Mouse (Mus musculus): ENCODE results near the gene Sppl3.
"Not testable (repeated sequence)": the region's sequence is repeated elsewhere in the genome, so short reads cannot be mapped to it uniquely, and the experiment has no call there.

Gene Sppl3

GRCm38 (mm10) chr5:115073306-115073705, 62.4 kb downstream of the Sppl3 start:
- DNase-seq (ENCODE audit: low spot score in 2 of 2): not testable (repeated sequence)

- DNase-seq (ENCODE audit: low spot score in 2 of 2): no peak
These were observed 63.8 kb downstream of the Sppl3 start for GRCm38 (mm10) chr5:115074749-115075148.

DNA sequence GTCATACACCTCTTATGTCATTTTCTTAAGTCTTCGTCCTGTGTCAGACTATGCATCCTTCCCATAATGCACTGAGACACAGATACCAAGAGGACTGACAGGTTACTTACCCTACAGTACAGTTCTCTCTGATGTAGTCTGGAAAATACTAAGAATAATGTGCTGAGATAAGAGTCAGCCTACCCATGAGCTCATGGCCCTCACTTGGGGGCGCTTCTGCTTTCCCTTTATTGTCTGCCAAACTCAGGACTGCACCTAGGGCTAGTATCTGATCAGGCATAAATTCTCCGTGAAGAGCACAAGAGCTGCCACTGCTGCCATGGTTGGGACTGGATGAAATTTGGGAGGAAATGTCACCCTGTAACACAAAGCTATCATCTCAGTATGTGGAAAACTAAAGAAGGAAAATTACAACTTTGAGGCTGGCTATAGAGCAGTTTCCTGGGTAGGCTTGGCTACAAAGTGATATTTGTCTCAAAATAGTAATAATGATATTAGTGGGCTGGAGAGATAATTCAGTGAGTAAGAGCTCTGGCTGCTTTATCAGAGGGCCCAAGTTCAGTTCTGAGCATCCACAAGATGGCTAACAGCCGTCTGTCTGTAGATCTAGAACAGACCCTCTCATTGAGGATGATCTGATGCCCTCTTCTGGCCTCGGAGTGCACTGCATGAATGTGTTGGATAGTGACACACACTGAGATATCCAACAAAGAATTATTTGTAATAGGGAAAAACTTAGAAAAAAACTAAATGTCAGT, 65.4 kb downstream of the Sppl3 start:
- DNase-seq (ENCODE audit: low spot score in 2 of 2): peak; percentile 69 to 70

- no peak for DNase-seq (ENCODE audit: low spot score in 2 of 2)
These were observed 70.7 kb downstream of the Sppl3 start for GRCm38 (mm10) chr5:115081636-115082035.

- no peak for DNase-seq (ENCODE audit: low spot score in 2 of 2)
These were observed 72.6 kb downstream of the Sppl3 start for GRCm38 (mm10) chr5:115083492-115083891.

DNA sequence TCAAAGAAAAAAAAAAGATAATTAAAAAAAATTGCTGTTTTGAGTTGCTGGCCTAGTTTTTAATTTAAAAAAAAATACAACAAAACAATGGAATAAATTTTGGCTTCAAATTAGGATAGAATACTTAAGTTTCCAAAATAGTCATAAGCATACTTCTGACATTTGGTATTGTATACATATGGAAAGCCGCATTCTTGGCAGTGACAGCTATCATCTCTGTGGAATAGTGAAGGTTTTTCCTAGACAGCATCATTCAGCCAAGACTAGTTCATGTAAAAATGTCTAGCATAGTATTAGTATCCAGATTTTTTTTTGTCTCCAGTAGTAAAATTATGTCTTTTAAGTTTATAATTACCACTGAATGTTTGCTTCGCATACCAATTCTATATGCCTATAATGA, 74.7 kb downstream of the Sppl3 start:
- DNase-seq (ENCODE audit: low spot score in 2 of 2): no peak

GRCm38 (mm10) chr5:115089592-115090268, 78.8 kb downstream of the Sppl3 start:
- DNase-seq (ENCODE audit: low spot score in 2 of 2): no peak

DNA sequence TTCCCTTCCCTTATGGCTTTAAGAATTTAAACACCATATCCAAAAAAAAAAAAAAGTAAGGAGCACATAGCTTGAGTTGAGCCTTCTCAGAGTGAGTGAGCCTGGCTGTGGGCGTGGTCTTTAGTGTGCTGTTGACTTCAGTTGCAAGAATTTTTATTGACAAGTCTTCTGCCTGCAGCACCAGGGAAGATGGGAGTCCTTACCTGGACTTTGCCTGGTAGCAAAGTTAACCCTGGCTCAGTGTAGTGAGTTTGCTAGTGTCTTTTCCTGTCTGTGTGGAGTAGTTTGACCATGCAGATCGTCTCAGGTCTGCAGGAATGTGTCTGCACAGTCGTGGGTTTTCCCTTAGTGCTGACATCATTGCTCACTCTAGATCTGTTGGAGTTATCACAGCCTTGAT, 80.1 kb downstream of the Sppl3 start:
- DNase-seq (ENCODE audit: low spot score in 2 of 2): no peak

GRCm38 (mm10) chr5:115091776-115092175, 80.8 kb downstream of the Sppl3 start:
- no peak for DNase-seq (ENCODE audit: low spot score in 2 of 2)

DNA sequence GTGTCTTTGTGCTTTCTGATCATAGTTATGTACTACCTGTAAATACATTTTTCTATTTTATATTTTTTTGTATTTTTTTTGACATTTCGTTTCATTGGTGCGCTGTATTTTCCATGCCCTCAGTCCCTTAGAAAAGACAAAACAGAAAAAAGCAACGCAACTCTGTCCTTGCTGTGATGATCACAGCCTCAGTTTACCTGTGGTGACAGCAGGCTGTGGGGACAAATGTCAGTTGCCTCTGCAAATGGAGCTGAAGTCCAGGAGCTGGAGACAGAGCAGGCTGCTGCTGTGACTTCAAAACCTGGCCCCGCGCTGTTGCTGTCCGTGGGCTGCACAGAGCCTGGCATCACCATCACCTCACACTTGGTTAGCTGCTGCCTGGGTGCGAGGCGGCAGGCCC, 87.3 kb downstream of the Sppl3 start, which contains the start of gene Gm10401:
Gene Gm10401, minus strand, starts transcription at position 101 of the 400 bp plus-strand sequence.
- no peak for DNase-seq (ENCODE audit: low spot score in 2 of 2)

DNA sequence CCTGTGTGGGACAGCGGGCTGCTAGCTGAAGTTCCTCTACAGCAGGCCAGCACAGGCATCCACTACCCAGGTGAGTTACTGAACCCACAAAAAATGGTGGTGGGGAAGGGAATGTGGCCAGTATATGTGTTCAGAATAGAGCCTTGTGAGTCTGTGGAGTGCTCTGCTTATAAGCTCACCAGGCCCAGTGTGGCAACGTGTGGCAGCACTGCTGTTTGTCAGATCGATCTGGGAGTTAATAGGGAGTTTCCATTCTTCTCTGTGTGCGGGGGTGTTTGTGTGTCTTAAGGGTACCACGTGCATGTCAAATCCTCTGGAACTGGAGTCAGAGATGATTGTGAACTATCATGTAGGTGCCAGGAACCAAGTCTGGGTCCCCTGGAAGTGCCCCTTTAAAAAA, 88.6 kb downstream of the Sppl3 start:
- no peak for DNase-seq (ENCODE audit: low spot score in 2 of 2)

GRCm38 (mm10) chr5:115099991-115100390, 89.1 kb downstream of the Sppl3 start:
- no peak for DNase-seq (ENCODE audit: low spot score in 2 of 2)

DNA sequence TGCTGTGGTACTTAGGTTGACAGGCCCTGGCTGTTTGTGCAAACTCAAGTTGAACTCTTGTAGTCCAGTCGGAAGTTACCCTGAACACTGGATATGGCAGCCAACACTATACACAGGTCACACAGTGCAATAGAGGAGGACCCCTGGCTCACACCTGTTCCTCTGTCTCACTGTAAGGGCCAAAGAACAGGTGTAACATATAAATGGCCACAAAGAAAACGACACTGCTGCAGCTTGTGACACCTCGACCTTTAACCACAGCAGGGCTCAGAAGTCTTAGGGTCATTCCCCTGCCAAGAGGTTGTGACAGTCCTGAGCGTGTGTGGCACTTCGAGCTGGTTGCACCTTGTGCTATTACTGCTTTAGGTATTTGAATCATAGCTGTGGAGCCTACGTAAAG, 89.5 kb downstream of the Sppl3 start:
- DNase-seq (ENCODE audit: low spot score in 2 of 2): no peak

DNA sequence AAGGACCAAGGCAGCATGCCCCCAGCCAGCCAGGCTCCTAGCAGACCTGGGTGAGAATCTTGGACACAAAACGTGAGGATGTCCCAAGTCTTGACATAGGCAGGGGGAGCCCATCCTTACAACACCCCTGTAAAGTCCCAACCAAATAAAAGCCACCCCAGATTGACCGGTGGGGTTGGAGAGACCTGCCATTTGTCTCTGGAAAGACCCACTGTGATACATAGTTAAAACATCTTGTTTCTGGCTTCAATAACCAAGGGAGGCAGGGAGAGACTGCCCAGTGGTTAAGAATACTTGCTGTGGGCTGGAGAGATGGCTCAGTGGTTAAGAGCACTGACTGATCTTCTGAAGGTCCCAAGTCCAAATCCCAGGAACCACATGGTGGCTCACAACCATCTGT, 91.3 kb downstream of the Sppl3 start:
- DNase-seq (ENCODE audit: low spot score in 2 of 2): no peak

DNA sequence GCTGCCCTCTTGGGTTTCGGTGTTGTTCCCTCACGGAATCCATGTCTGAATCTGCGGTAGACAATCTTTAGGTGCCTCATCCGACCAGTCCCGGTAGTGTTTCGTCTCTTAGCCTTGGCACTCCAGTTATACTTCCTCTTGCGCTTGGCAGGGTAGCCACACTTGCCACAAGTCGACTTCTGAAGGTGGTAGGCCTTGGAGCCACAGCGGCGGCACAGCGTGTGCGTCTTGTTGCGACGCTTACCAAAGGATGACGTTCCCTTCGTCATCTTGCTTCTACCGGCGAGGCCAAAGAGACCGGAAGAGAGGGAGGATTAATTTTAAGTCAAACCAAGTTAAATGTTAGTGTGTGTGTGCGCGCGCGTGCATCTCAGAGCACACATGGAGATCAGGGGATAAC, 92.3 kb downstream of the Sppl3 start:
- DNase-seq (ENCODE audit: low spot score in 2 of 2): not testable (repeated sequence)

DNA sequence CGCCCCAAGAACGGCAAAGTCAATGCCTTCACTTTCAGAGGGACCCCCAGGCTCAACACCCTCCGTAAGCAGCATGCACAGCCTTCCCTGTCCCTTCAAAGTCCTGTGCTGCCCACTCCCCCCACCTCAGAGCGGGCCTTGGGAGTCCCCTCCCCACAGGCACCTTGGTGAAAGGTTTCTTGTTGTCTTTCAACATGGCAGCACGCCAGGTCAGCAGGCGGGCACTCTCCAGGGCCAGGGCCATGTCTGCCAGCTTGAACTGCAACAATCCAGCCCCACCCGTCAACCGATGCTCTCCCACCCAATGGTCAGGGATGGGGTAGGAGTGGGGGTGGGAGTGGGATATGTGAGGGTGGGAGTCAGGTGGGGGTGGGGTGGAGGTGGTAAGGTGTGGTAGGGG, 100.2 kb downstream of the Sppl3 start:
- DNase-seq (ENCODE audit: low spot score in 2 of 2): no peak

DNA sequence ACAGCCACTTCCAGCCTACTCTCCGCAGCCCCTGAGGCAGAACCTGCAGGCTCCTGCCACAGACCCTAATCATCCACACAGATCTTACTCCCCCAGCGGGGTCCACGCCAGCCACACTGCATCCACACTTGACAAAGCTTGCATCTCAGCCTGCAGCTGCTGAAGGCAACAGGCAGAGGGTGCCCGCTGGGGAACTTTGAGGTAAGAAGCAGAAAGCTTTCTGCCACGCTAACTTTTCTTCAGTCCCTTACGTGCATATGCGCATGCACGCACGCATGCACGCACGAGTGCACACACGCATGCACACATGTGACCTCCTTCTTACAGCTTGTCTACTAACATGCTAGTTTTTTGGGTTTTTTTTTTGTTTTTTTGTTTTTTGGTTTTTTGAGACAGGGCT, 102.3 kb downstream of the Sppl3 start:
- DNase-seq (ENCODE audit: low spot score in 2 of 2): no peak

DNA sequence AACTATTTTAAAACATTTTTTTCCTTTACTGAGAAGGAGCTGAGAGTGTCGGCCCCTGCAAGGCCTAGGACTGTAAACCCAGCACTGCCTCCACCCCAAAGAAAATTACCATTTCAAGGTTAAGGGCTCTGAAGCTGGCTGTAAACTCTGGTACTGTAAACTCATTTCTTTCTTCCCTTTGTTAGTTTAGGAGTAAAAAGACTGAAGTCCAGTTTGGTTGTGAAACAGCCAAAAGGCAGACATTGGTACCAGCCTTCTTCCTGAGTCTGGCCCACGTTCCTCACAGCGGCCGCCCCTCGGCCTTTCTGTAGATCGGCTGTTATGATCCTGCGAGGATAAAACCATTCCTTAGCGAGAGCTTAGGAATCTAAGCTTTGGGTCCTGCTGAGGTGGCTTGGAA, 103.6 kb downstream of the Sppl3 start:
- no peak for DNase-seq (ENCODE audit: low spot score in 2 of 2)

DNA sequence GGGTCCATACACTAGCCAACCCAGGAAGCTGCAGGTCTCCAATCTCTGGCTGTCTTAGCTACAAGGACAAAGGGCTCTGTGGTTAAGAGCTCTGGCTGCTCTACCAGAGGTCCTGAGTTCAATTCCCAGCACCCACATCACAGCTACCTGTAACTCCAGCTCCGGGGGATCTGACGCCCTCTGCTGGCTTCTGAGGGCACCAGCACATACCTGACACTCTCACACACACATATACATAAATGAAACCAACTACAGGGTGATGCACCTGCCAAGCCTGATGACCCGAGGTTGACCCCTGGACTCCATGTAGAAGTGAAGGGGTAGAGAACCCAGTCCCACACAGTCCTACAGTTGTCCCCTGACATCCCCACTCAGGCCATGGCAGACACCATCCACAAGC, 105.5 kb downstream of the Sppl3 start:
- DNase-seq (ENCODE audit: low spot score in 2 of 2): no peak

GRCm38 (mm10) chr5:115117467-115117866, 106.5 kb downstream of the Sppl3 start:
- no peak for DNase-seq (ENCODE audit: low spot score in 2 of 2)

DNA sequence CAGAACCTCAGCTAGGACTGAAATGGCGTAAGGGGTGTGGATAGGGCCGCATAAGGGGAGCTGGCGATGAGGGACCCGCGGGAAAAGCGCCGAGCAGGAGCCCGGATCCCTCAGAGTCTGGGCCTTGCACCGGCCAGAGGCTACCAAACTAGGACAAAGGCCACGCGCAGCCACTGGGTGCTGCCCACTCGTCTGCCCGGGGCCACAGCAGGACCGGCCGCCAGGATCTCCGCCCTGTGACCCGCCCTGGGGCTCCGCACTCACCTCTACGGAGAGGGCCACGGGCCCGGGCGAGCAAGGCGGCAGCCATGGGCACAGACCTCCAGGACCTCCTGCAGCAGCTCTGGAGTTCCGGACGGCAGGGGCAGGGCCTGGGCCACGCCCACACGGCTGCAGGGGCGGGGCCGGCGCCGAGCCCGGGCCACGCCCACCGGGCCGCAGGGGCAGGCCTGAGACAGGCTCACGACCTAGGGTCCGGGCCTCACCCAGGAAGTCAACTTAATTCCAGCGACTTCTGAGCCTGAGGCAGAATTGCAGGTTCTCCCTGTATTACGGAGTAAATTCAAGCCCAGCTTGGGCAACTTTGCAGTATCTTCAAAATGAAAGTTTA, 108.1 kb downstream of the Sppl3 start, which contains the start of gene Acads:
Gene Acads, minus strand, starts transcription at position 386 of the 610 bp plus-strand sequence.
- DNase-seq (ENCODE audit: low spot score in 2 of 2): no peak

DNA sequence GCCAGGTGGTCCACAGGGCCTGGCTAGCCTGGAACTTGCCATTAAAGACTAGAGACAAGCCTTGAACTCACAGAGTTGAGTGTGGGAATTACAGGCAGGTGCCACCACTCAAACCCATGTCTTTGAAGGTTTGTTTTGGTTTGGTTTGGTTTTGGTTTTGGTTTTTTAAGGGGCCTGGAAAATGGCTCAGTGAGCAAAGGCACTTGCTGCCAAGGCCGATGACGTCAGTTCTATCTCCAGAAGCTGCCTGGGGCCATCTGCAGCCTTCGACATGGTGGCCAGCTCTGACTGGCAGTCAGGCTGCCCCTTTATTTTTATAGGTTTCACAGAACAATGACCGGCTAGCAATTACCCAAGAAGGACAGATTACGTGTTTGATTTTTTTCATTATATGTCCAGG, 110.0 kb downstream of the Sppl3 start:
- no peak for DNase-seq (ENCODE audit: low spot score in 2 of 2)

- no peak for DNase-seq (ENCODE audit: low spot score in 2 of 2)
These were observed 113.8 kb downstream of the Sppl3 start for GRCm38 (mm10) chr5:115124690-115125089.

Data from right cerebral cortex, adult 2 months (tissue).